Mouse (Mus musculus) midbrain, postnatal 0 days (tissue): ENCODE measurements around the gene AI481877. TPM values are rescaled to one million over a fixed set of nuclear protein-coding genes. Genes with fewer than 3 reads are reported as not detected.

Experiments
- ATAC-seq: fragments of 200-750 bp; cut with Nextera tagmentation; 2 replicates; pipeline ENCODE4 v1.8.0; 2017; ENCODE audit warnings: moderate number of reproducible peaks, mild to moderate bottlenecking, moderate TSS enrichment, moderate library complexity; ENCODE audit not compliant: low FRiP score
- DNase-seq: peaks from one replicate; pipeline ENCODE4 v3.0.0-alpha.2; 2015; ENCODE audit warnings: low spot score
- H3K27ac ChIP-seq: fragments of 300-500 bp; sonication (generic); 2 replicates; pipeline ENCODE4 v1.5.1; 2014; ENCODE audit warnings: low read depth, mild to moderate bottlenecking, low read length, mixed read lengths
- H3K27me3 ChIP-seq: fragments of 300-500 bp; sonication (generic); 2 replicates; pipeline ENCODE4 v1.6.1; 2014; ENCODE audit warnings: low read length, control low read depth, mixed read lengths; ENCODE audit not compliant: insufficient read depth
- H3K36me3 ChIP-seq: fragments of 300-500 bp; sonication (generic); 2 replicates; pipeline ENCODE4 v1.6.1; 2014; ENCODE audit warnings: low read length, control low read depth, mixed read lengths; ENCODE audit not compliant: insufficient read depth
- H3K4me1 ChIP-seq: fragments of 300-500 bp; sonication (generic); 2 replicates; pipeline ENCODE4 v1.6.1; 2014; ENCODE audit warnings: mild to moderate bottlenecking, control low read depth, antibody characterized with exemption, low read length, mixed read lengths; ENCODE audit not compliant: insufficient read depth
- H3K4me2 ChIP-seq: fragments of 300-500 bp; sonication (generic); 2 replicates; pipeline ENCODE4 v1.6.1; 2014; ENCODE audit warnings: low read depth, mild to moderate bottlenecking, low read length, mixed read lengths; ENCODE audit not compliant: poor library complexity, severe bottlenecking
- H3K4me3 ChIP-seq: fragments of 300-500 bp; sonication (generic); 2 replicates; pipeline ENCODE4 v1.5.1; 2014; ENCODE audit warnings: low read depth, mild to moderate bottlenecking, low read length, moderate library complexity
- H3K9ac ChIP-seq: fragments of 300-500 bp; sonication (generic); replicated peaks from 2 replicates; pipeline ENCODE4 v1.6.1; 2014; ENCODE audit warnings: mild to moderate bottlenecking, low read length, moderate library complexity, mixed read lengths; ENCODE audit not compliant: poor library complexity, severe bottlenecking
- H3K9me3 ChIP-seq: fragments of 300-500 bp; sonication (generic); 2 replicates; pipeline ENCODE4 v1.6.1; 2016; ENCODE audit warnings: low read length, control low read depth
- CTCF ChIP-seq: IDR thresholded peaks from 2 replicates; pipeline ENCODE4 v1.5.1; 2016; ENCODE audit warnings: antibody characterized with exemption, mild to moderate bottlenecking
- WGBS: fragments of 180-500 bp; shearing (Covaris S2); extraction: QIAGEN DNeasy Blood & Tissue Kit; methylation state at CpG from one replicate; pipeline ENCODE4 v1.1.7; 2014; 5-methylcytosine and 5-hydroxymethylcytosine counted together
- polyA plus RNA-seq: library from polyadenylated mRNA; unstranded; fragments of >200 nt; fragmentation: Nextera tagmentation; extraction: Ambion mirVana; gene quantifications from 2 replicates; pipeline ENCODE4 v1.2.1, GENCODE M21; 2015
- total RNA-seq: library from RNA; depleted of rRNA; stranded (reverse); fragments of >200 nt; gene quantifications from 2 replicates; pipeline ENCODE4 v1.2.3, GENCODE M21; 2014

The AI481877 gene
- total and polyA plus RNA-seq, 2 experiments from 2014 or later = 0.02 TPM; not detected in 1

DNA sequence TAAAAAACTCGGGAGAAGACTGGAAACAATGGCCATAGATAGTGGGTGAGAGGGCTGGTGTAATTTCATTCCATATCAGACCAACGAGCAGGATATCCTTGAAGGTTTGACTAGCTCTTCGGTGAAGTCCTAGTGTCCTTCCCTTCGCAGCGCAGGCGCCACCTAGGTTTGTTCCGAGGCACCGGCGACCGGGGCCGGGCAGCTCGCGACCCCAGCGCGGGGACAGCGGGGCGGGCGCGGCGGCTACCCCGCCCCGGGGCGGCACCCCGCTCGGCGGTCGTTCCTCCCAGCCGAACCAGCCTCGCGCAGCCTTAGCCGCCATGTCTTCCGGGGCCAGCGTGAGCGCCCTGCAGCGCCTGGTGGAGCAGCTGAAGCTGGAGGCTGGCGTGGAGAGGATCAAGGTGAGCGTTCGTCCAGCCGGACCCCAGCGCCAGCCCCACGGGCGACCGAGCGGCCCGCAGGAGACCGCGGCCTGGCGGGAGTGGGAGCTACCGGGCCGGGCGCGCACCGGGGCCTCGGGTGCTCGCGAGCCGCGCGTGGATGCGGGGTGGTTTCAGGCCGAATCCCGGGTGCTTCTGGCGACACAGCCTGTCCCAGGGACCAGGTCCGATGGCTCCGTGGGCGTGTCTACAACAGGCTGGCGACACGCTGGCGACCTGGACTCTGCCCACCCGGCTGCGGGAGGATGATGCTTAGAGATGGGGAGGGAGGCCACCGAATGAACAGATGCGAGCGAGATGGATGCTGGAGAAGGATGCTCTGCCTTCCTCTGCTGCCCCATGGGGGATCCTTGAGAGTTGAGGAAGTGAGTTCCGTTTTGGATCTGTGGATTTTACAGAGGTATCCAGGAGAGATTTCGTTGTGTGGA is 103.6 kb downstream of the AI481877 start, which contains the start of gene Gng10:
Gene Gng10 (plus strand): TSS at position 171 of the 868 bp plus-strand sequence.
- WGBS = 5% methylated on average over 76 of the region's 76 CpGs

DNA sequence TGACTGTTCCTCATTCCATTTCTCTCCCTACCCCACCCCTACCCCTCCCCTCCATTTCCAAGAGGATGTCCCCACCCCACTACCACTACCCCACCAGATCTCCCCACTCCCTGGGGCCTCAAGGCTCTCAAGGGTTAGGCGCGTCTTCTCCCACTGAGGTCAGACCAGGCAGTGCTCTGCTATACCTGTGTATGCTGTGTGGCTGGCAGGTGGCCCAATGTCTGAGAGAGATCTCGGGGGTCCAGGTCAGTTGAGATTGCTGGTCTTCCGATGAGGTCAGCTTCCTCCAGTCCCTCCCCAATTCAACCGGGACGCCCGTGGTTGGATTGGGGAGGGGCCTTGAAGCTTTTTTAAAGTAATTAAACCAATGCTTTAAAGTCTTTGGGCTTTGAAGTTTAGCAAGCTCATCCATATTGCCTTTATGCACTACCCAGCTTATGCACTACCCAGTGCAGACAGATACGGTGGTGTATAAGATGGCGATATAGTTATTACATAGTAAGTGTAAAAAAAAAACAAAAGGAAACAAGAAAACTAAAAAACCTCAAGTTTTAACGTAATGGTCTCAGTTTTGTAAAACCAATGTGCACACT is 104.4 kb downstream of the AI481877 start:
- Histone ChIP-seq H3K4me1 (peaks cover 7% of the 10 kb centered on the region; the same call in 1 of the 2 replicates), H3K9me3 (no peaks in the 10 kb centered on the region), H3K27ac (peak overlapping the region; percentile 96), H3K9ac (peak overlapping the region; percentile 94; the same call in 1 of the 2 replicates), H3K36me3 (peaks cover 1% of the 10 kb centered on the region; the same call in 1 of the 2 replicates), H3K27me3 (no peaks in the 10 kb centered on the region), H3K4me2 (peak overlapping the region; percentile 58), H3K4me3 (peak overlapping the region; percentile 81)
- 71% methylated on average over 10 of the region's 10 CpGs for WGBS
- ATAC-seq (0 out of 2 replicates have a peak, but pooled peaks have one; percentile 8), DNase-seq (no peak)
- TF ChIP-seq CTCF = no peak

More for the DNA sequence above, 103.6 kb downstream of the AI481877 start, which contains the start of gene Gng10:
- Histone ChIP-seq H3K36me3 (peaks cover 8% of the 10 kb centered on the region), H3K4me1 (peaks cover 7% of the 10 kb centered on the region; the same call in 1 of the 2 replicates), H3K9ac (peak within 1 kb of the TSS; percentile 94), H3K27ac (peak within 1 kb of the TSS; percentile 96), H3K9me3 (no peaks in the 10 kb centered on the region), H3K4me2 (peak within 1 kb of the TSS; percentile 58), H3K27me3 (no peaks in the 10 kb centered on the region), H3K4me3 (peak within 1 kb of the TSS; percentile 81)
- DNase-seq = peak; percentile 67
- ATAC-seq = peak; percentile 87
- peak; percentile 33 for TF ChIP-seq CTCF

DNA sequence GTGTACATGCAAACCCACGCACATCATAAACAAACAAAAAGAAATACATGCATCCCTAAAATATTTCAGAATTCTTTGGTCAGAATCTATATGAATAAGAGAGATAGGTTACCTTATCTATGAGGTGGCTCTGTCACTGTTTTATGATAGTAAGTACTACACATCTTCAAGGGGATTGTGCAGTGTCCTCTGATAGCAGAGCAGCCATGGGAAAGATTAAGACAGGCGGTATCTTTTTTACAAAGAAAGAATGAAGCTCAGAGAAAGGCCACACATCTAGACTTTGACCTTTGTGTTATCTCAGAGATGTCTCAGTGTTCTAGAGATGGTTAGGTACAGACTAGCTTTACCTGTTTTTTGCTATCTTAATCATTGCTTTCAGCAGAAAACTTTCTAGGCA is 121.9 kb downstream of the AI481877 start:
- ATAC-seq = no peak
- Histone ChIP-seq H3K36me3 (peaks cover 17% of the 10 kb centered on the region), H3K4me3 (no peak overlapping the region), H3K27me3 (no peaks in the 10 kb centered on the region), H3K4me2 (no peak overlapping the region), H3K9me3 (no peaks in the 10 kb centered on the region), H3K4me1 (no peaks in the 10 kb centered on the region), H3K9ac (no peak overlapping the region), H3K27ac (no peak overlapping the region)
- TF ChIP-seq CTCF = no peak
- WGBS = 89% methylated on average over 2 of the region's 2 CpGs
- DNase-seq = no peak

DNA sequence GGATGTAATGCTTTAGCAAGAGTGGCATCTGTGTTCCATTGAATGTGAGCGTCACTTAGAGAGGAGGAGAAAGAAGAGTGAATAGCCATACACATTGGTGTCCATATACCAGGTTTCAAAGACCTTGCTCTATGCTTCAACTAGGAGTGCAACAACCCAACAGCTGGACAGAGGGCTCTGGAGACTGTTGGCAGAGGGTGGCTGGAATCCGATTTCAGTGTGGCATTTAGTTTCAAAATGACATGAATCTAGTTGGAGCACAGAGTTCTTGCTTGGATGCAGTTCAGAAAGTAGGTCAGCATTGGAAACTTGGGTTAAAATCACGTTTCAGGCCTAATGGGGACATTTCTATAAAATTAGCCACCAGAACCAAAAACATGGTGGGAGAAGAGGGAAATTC is 123.6 kb downstream of the AI481877 start:
- Histone ChIP-seq H3K36me3 (peaks cover 17% of the 10 kb centered on the region), H3K27ac (no peak overlapping the region), H3K27me3 (no peaks in the 10 kb centered on the region), H3K4me3 (no peak overlapping the region), H3K9ac (no peak overlapping the region), H3K4me1 (no peaks in the 10 kb centered on the region), H3K9me3 (no peaks in the 10 kb centered on the region), H3K4me2 (no peak overlapping the region)
- ATAC-seq (no peak), DNase-seq (no peak)
- 87% methylated on average over 3 of the region's 3 CpGs for WGBS
- no peak for TF ChIP-seq CTCF

DNA sequence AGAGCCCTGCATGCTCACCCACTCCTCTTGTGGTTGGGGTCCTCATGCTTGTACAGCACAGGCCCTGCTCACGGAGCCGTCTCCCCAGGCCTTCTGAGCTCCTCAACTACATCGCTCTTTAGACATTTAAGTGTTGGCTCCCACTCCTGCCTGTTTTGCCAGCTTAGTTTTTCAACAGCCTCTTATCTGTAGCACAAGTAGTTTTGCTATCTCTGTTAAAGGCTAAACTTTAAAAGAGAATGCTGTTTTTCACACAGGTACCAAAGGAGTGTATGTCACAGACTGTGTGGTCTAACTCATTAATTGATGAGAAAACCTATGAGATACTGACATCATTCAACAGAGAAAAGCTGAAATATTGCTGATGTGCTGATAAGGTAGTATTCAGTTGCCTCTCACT is 127.3 kb downstream of the AI481877 start:
- WGBS = 77% methylated on average over 3 of the region's 3 CpGs
- Histone ChIP-seq H3K27me3 (no peaks in the 10 kb centered on the region), H3K27ac (no peak overlapping the region), H3K9ac (no peak overlapping the region), H3K4me3 (no peak overlapping the region), H3K36me3 (peaks cover 2% of the 10 kb centered on the region; the same call in 1 of the 2 replicates), H3K9me3 (no peaks in the 10 kb centered on the region), H3K4me2 (no peak overlapping the region), H3K4me1 (0 out of 2 replicates have a peak, but pooled peaks cover 2% of the 10 kb centered on the region)
- ATAC-seq (no peak), DNase-seq (no peak)
- TF ChIP-seq CTCF = no peak
